Mouse (Mus musculus) lung, postnatal 0 days (tissue): Measurements from ENCODE around the gene Zfp273.

Experiments
- CTCF ChIP-seq: IDR thresholded peaks from 2 replicates; pipeline ENCODE4 v1.5.1; 2016; ENCODE audit warnings: antibody characterized with exemption, mild to moderate bottlenecking
- EP300 ChIP-seq: IDR thresholded peaks from 2 replicates; pipeline ENCODE4 v1.6.1; 2016; ENCODE audit warnings: antibody characterized with exemption, mild to moderate bottlenecking, control low read depth

DNA sequence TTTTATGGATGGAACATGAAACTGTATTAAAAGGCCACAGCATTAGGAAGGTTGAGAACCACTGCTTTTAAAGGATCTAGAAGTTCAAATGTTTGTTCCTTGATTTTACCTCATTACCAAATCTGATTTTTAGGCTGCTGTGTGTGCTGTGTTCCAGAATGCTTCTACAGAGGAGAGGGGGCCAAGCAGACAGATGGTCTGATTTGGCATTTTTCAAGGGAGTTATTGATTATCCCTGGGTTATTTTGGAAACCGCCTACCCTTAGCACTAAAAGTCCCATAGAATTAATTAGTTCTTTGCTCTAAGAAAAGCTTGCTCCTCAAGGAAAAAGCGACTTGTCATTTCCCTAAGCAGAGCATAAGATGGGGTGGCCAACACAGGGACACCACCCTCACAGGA is 40.4 kb downstream of the Zfp273 start:
- TF ChIP-seq CTCF = no peak
- no peak for TF ChIP-seq EP300
